Mouse (Mus musculus) MEL (cell line): ENCODE measurements around the gene Ccdc194.

Experiments used
- BHLHE40 ChIP-seq: IDR thresholded peaks from 2 replicates; pipeline ENCODE4 v1.6.1; 2012; ENCODE audit warnings: low read depth, mild to moderate bottlenecking, inconsistent platforms, low read length, improper control_type of control experiment, borderline replicate concordance
- CHD1 ChIP-seq: IDR thresholded peaks from 2 replicates; pipeline ENCODE4 v1.6.1; 2012; ENCODE audit warnings: low read depth, mild to moderate bottlenecking, inconsistent platforms, low read length, improper control_type of control experiment
- CHD2 ChIP-seq: IDR thresholded peaks from 2 replicates; pipeline ENCODE4 v1.6.1; 2011; ENCODE audit warnings: low read length, improper control_type of control experiment
- CTCF ChIP-seq, 3 experiments: IDR thresholded peaks in 2 of 3; conservative IDR thresholded peaks in 1 of 3; 2 replicates each; pipeline ENCODE4 v1.5.1; 2011 to 2012; ENCODE audit warnings: low read length in 3 of 3, low read depth in 2 of 3, mild to moderate bottlenecking in 2 of 3, improper control_type of control experiment in 1 of 3, inconsistent platforms in 1 of 3, mixed read lengths in 1 of 3, moderate library complexity in 1 of 3; ENCODE audit not compliant: control insufficient read depth in 1 of 3, insufficient read depth in 1 of 3, poor library complexity in 1 of 3, severe bottlenecking in 1 of 3
- EP300 ChIP-seq, 2 experiments: IDR thresholded peaks; 2 replicates each; pipeline ENCODE4 v1.6.1; 2011; ENCODE audit warnings: improper control_type of control experiment in 2 of 2, low read length in 2 of 2, low read depth in 1 of 2, mild to moderate bottlenecking in 1 of 2
- GABPA ChIP-seq: IDR thresholded peaks from 2 replicates; pipeline ENCODE4 v1.6.1; 2012; ENCODE audit warnings: low read depth, mild to moderate bottlenecking, inconsistent platforms, low read length, improper control_type of control experiment, moderate library complexity
- HCFC1 ChIP-seq: IDR thresholded peaks from 2 replicates; pipeline ENCODE4 v1.6.1; 2012; ENCODE audit warnings: low read depth, mild to moderate bottlenecking, inconsistent platforms, low read length, improper control_type of control experiment, moderate library complexity
- KAT2A ChIP-seq: conservative IDR thresholded peaks from 2 replicates; pipeline ENCODE4 v1.6.1; 2012; ENCODE audit warnings: low read depth, low read length, improper control_type of control experiment, inconsistent platforms
- MAFK ChIP-seq: IDR thresholded peaks from 2 replicates; pipeline ENCODE4 v1.6.1; 2011; ENCODE audit warnings: low read depth, mild to moderate bottlenecking, low read length, improper control_type of control experiment, borderline replicate concordance
- MAX ChIP-seq: IDR thresholded peaks from 2 replicates; pipeline ENCODE4 v1.6.1; 2011; ENCODE audit warnings: low read length, improper control_type of control experiment
- MEF2A ChIP-seq: IDR thresholded peaks from 2 replicates; pipeline ENCODE4 v1.6.1; 2014; ENCODE audit warnings: low read depth, mild to moderate bottlenecking, inconsistent platforms, low read length, improper control_type of control experiment; ENCODE audit not compliant: poor library complexity, insufficient replicate concordance, severe bottlenecking; ENCODE audit errors: extremely low read depth
- POLR2A ChIP-seq, 2 experiments: IDR thresholded peaks; 2 replicates each; pipeline ENCODE4 v1.6.1; 2011 to 2012; ENCODE audit warnings: low read length in 2 of 2, mild to moderate bottlenecking in 2 of 2, control low read depth in 1 of 2, improper control_type of control experiment in 1 of 2, low read depth in 1 of 2, moderate library complexity in 1 of 2; ENCODE audit not compliant: control insufficient read depth in 1 of 2, insufficient read depth in 1 of 2, poor library complexity in 1 of 2
- ZMIZ1 ChIP-seq: IDR thresholded peaks from 2 replicates; pipeline ENCODE4 v1.6.1; 2012; ENCODE audit warnings: low read depth, mild to moderate bottlenecking, inconsistent platforms, low read length, improper control_type of control experiment, moderate library complexity

DNA sequence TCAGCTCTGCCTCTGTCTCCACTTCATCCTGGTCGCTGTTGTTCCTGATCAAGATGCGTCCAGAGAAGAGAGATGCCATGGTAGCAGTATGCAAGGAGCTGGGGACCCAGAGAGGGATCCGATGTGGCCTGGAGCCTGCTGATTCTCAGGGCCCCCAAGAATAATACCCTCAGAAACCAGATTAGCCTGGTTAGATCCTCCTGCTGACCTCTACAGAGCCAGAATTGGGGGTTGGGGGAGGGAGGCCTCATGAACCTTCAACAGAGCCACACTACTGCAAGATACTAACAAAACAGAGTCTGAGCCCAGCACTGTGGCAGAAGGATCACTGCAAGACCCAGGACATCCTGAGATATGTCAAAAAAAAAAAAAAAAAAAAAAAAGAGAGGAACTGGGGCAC is 41.0 kb upstream of the Ccdc194 start, which contains the start of gene Nxnl1:
- TF ChIP-seq POLR2A (IDR thresholded peaks at IDR 0.05; ENCODE audit: control insufficient read depth in 1 of 2, insufficient read depth in 1 of 2, low read depth in 1 of 2, low read length in 2 of 2, poor library complexity in 1 of 2), result no peak
- TF ChIP-seq MAX, result no peak
- TF ChIP-seq MAFK, result no peak
- TF ChIP-seq CHD2, result no peak
- no peak for TF ChIP-seq CTCF (IDR thresholded peaks at IDR 0.05 in 2 of 3, conservative IDR thresholded peaks at IDR 0.05 in 1 of 3; ENCODE audit: control insufficient read depth in 1 of 3, insufficient read depth in 1 of 3, low read depth in 2 of 3, low read length in 3 of 3, poor library complexity in 1 of 3, severe bottlenecking in 1 of 3)
- TF ChIP-seq KAT2A, result no peak
- no peak for TF ChIP-seq GABPA
- TF ChIP-seq BHLHE40, result no peak
- TF ChIP-seq ZMIZ1, result no peak
- no peak for TF ChIP-seq CHD1
- TF ChIP-seq HCFC1, result no peak
- no peak for TF ChIP-seq MEF2A
- TF ChIP-seq EP300 (IDR thresholded peaks at IDR 0.05; ENCODE audit: low read depth in 1 of 2, low read length in 2 of 2), result no peak
